Mouse (Mus musculus): Measurements from ENCODE around the gene Usp31. TPM values are rescaled to one million over a fixed set of nuclear protein-coding genes. Genes with fewer than 3 reads are reported as not detected.
A peak's percentile ranks its signal among the peaks of the same experiment; 100 is the strongest.

The Usp31 gene
- total RNA-seq (2021), result 1 to 10 TPM; 7.9 to 8.3 TPM

- DNase-seq, result peak; percentile 94
Observed at GRCm38 (mm10) chr7:121707073-121707667, at the start of gene Usp31. Usp31 (minus strand) TSS chr7:121707253.

GRCm38 (mm10) chr7:121754748-121755147 lies 47.7 kb upstream of the Usp31 start:
- no peak for DNase-seq

- no peak for DNase-seq
Observed at GRCm38 (mm10) chr7:121750244-121750643, 43.2 kb upstream of the Usp31 start.

GRCm38 (mm10) chr7:121737511-121738415 lies 30.7 kb upstream of the Usp31 start:
- DNase-seq, result peak; percentile 6

GRCm38 (mm10) chr7:121734171-121734831 lies 27.2 kb upstream of the Usp31 start, which contains the start of gene Scnn1g:
Scnn1g (plus strand) TSS chr7:121734479.
- DNase-seq, result peak; percentile 88

GRCm38 (mm10) chr7:121730225-121730624 lies 23.2 kb upstream of the Usp31 start:
- peak; percentile 77 for DNase-seq

- no peak for DNase-seq
Observed at GRCm38 (mm10) chr7:121717031-121717430, 10.0 kb upstream of the Usp31 start.

GRCm38 (mm10) chr7:121711171-121711570 lies 4.1 kb upstream of the Usp31 start:
- no peak for DNase-seq

- peak; percentile 58 for DNase-seq
Observed at GRCm38 (mm10) chr7:121706411-121707072, 511 bp downstream of the Usp31 start.

- DNase-seq, result no peak
Observed at GRCm38 (mm10) chr7:121705051-121705450, 2.0 kb downstream of the Usp31 start.

GRCm38 (mm10) chr7:121701983-121702382 lies 5.1 kb downstream of the Usp31 start:
- no peak for DNase-seq

- no peak for DNase-seq
Observed at GRCm38 (mm10) chr7:121700480-121700879, 6.6 kb downstream of the Usp31 start.

GRCm38 (mm10) chr7:121699218-121699617 lies 7.8 kb downstream of the Usp31 start:
- DNase-seq, result no peak

- DNase-seq, result no peak
Observed at GRCm38 (mm10) chr7:121697574-121697973, 9.5 kb downstream of the Usp31 start.

- no peak for DNase-seq
Observed at GRCm38 (mm10) chr7:121697170-121697569, 9.9 kb downstream of the Usp31 start.

- DNase-seq, result no peak
Observed at GRCm38 (mm10) chr7:121691803-121692202, 15.2 kb downstream of the Usp31 start.

GRCm38 (mm10) chr7:121689338-121689737 lies 17.7 kb downstream of the Usp31 start:
- DNase-seq, result no peak

GRCm38 (mm10) chr7:121685140-121685984 lies 21.7 kb downstream of the Usp31 start:
- no peak for DNase-seq

GRCm38 (mm10) chr7:121681191-121681590 lies 25.9 kb downstream of the Usp31 start:
- DNase-seq, result no peak

GRCm38 (mm10) chr7:121677105-121677753 lies 29.8 kb downstream of the Usp31 start:
- no peak for DNase-seq

- no peak for DNase-seq
Observed at GRCm38 (mm10) chr7:121660705-121661104, 46.3 kb downstream of the Usp31 start.

Measured in heart, postnatal 4 days (tissue).